Mouse (Mus musculus) testis, adult 2 months (tissue): ENCODE measurements around the gene Grm1. TPM values are rescaled to one million over a fixed set of nuclear protein-coding genes. Genes with fewer than 3 reads are reported as not detected.

Source experiments
- H3K27ac ChIP-seq: fragments of 200-500 bp; 2 replicates; pipeline ENCODE4 v1.5.1; 2012; ENCODE audit warnings: low read depth, low read length; ENCODE audit not compliant: control insufficient read depth, insufficient read depth
- H3K27me3 ChIP-seq: fragments of 200-500 bp; 2 replicates; pipeline ENCODE4 v1.6.1; 2012; ENCODE audit warnings: mild to moderate bottlenecking, low read length, moderate library complexity; ENCODE audit not compliant: control insufficient read depth, insufficient read depth
- H3K36me3 ChIP-seq: fragments of 200-500 bp; 2 replicates; pipeline ENCODE4 v1.6.1; 2012; ENCODE audit warnings: mild to moderate bottlenecking, low read length; ENCODE audit not compliant: control insufficient read depth, insufficient read depth
- H3K4me1 ChIP-seq: fragments of 200-500 bp; 2 replicates; pipeline ENCODE4 v1.6.1; 2012; ENCODE audit warnings: low read length; ENCODE audit not compliant: control insufficient read depth, insufficient read depth
- H3K4me3 ChIP-seq: fragments of 200-500 bp; 2 replicates; pipeline ENCODE4 v1.5.1; 2012; ENCODE audit warnings: low read depth, mild to moderate bottlenecking, low read length, moderate library complexity, mixed read lengths; ENCODE audit not compliant: control insufficient read depth
- CTCF ChIP-seq: fragments of 200-500 bp; IDR thresholded peaks from 2 replicates; pipeline ENCODE4 v1.5.1; 2012; ENCODE audit warnings: low read depth, mild to moderate bottlenecking, inconsistent platforms, low read length, moderate library complexity; ENCODE audit not compliant: control insufficient read depth, insufficient read depth, insufficient replicate concordance
- POLR2A ChIP-seq: fragments of 200-500 bp; IDR thresholded peaks from 2 replicates; pipeline ENCODE4 v1.6.1; 2012; ENCODE audit warnings: low read depth, mild to moderate bottlenecking, inconsistent platforms, low read length, moderate library complexity; ENCODE audit not compliant: control insufficient read depth
- polyA plus RNA-seq: library from polyadenylated mRNA; depleted of rRNA; stranded (reverse); fragments of >200 nt; gene quantifications from 2 replicates; pipeline ENCODE4 v1.2.3, GENCODE M21; 2012

The Grm1 gene
- polyA plus RNA-seq, 1 experiment = 14.4 TPM

DNA sequence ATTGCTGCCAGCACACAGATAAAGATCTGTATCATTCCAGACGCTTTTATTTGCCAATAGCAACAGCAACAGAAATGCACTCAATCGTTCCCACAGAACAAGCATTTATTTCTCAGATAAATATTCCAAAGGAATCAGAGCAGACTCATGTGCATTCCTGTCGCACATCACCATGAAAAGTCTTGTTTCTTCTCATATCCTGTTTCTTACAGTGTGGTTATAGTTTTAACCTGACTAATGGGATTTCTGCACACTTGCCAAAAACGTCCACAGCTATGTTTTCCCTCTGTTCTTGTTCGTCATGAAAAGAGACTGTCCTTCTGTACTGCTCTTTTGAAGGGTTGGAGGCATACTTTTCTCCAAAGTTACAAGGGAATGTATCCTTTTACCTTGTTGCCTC, 217.4 kb downstream of the Grm1 start:
- H3K4me1 ChIP-seq = no peaks in the 10 kb centered on the region
- no peak overlapping the region for H3K27ac ChIP-seq
- TF ChIP-seq POLR2A = no peak
- no peak for TF ChIP-seq CTCF

DNA sequence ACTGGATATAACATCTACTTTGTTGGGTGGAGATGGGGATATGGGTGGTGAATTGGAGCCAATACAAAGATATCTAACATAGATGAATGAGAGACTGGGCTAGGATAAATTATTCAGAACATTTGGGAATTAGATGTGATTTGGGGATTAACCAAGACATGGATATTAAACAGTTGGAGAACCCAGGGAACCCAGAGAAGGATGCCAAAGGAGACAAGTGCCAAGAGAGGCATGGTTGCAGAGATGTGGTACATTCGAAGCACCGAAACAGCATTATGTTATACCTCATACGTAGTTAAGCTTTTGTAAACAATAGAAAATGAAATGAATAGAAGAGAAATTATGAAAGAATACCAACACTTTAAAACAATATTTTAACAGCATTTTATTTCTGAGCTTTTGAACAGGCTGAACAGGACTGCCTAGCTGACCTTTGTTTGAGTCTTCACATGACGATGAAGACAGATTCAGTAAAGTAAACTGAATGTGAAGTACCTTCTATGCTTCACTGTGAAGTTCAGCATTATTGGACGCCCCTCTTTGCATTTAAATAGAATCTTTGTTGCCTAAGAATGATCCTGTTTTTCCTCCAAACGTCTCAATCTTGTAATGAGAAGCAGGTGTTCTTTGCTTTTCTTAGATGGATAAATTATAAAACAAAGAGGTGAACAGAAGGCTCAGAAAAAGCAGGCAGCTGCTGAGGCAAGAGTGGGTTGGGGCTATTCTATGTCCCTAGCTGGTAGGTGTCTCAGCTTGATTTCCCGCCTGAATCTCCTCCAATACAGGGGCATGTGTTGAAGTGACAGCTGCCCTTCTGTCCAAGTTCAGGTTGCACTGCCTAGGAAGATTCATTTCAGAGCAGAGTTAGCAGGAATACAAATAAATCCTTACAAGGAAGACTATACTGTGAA, 234.5 kb downstream of the Grm1 start:
- Histone ChIP-seq H3K36me3 (no peaks in the 10 kb centered on the region), H3K4me3 (no peak overlapping the region), H3K27ac (no peak overlapping the region), H3K27me3 (no peaks in the 10 kb centered on the region), H3K4me1 (no peaks in the 10 kb centered on the region)
- TF ChIP-seq CTCF (no peak), POLR2A (no peak)

More for the DNA sequence above, 217.4 kb downstream of the Grm1 start:
- no peak overlapping the region for H3K4me3 ChIP-seq
- no peaks in the 10 kb centered on the region for H3K27me3 ChIP-seq
- no peaks in the 10 kb centered on the region for H3K36me3 ChIP-seq

DNA sequence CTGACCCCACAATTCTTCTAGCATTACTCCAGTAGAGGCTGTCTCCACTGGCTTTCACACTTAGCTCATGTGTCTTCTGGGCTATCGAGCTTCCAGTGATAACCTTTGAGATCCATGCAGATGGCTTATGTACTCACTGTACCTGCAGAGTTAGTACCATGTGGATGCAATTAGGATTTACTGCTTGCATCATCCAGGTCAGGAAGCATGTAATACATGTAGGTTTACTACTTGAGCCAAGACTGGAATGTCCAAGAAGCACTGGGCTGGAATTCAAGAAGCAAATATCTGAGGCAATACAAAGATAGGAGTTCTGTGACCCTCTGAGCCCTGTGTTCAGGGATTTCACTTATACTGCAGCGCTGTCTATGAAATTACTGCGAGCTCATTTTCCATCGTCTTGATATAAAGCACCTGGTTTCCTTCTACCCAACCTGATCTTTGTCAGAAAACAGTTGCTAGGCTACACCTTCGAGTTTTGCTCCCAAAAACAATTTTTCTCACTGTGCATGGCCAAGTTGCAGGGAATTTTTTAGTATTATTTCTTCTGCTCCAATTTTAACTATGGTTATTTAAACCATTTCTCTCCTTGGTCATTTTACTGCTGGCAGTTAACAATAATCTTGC, 237.0 kb downstream of the Grm1 start:
- Histone ChIP-seq H3K4me3 (no peak overlapping the region), H3K27me3 (no peaks in the 10 kb centered on the region), H3K36me3 (no peaks in the 10 kb centered on the region), H3K27ac (no peak overlapping the region), H3K4me1 (no peaks in the 10 kb centered on the region)
- TF ChIP-seq CTCF (no peak), POLR2A (no peak)

DNA sequence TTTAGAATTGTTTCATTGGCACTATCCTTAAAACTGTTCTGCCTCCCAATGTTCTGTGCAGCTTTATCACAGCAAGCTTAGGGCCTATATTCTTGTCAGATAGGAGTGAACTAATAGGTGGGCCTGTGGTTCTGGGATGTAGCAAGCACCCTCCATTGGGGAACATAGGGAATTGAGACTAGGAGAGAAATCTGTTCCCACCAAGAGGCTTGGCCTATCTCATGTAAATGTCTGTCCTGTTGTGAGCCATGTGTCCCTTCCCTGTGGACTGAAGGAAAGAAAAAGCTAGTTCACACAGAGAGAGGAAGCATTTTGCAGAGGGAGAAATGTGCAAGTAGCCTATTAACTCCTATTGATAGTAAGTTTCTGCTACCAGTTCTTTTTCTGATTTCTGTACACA, 246.8 kb downstream of the Grm1 start:
- Histone ChIP-seq H3K4me3 (no peak overlapping the region), H3K27ac (no peak overlapping the region), H3K27me3 (no peaks in the 10 kb centered on the region), H3K36me3 (no peaks in the 10 kb centered on the region), H3K4me1 (no peaks in the 10 kb centered on the region)
- no peak for TF ChIP-seq CTCF
- no peak for TF ChIP-seq POLR2A

- TF ChIP-seq CTCF = no peak
- TF ChIP-seq POLR2A = no peak
- no peaks in the 10 kb centered on the region for H3K4me1 ChIP-seq
- no peak overlapping the region for H3K4me3 ChIP-seq
- no peak overlapping the region for H3K27ac ChIP-seq
- H3K36me3 ChIP-seq = no peaks in the 10 kb centered on the region
- H3K27me3 ChIP-seq = no peaks in the 10 kb centered on the region
Observed at GRCm38 (mm10) chr10:10834828-10835227, 247.3 kb downstream of the Grm1 start.

DNA sequence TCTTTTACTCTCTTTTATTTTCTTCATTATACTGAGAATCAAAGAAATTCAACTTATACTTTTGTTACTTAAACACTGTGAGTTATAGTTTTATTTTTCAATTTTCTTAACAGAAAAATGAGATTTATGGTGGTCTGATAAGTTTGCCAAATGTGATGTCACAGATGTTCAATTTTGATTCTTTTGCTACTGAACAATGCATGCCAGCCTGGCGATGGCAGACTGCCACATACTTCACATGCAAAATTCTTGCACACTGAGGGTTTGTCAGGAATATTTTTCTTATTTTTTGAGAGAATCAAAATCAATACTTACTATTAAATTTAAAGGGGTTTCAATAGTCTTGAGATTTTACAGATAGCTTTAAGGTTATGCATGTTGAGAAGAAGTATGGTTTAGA, 251.0 kb downstream of the Grm1 start:
- no peak overlapping the region for H3K4me3 ChIP-seq
- H3K4me1 ChIP-seq = no peaks in the 10 kb centered on the region
- TF ChIP-seq POLR2A (no peak), CTCF (no peak)
- H3K27ac ChIP-seq = no peak overlapping the region
- H3K36me3 ChIP-seq = no peaks in the 10 kb centered on the region
- H3K27me3 ChIP-seq = no peaks in the 10 kb centered on the region

GRCm38 (mm10) chr10:10827308-10827707, 254.8 kb downstream of the Grm1 start:
- H3K27me3 ChIP-seq = no peaks in the 10 kb centered on the region
- no peaks in the 10 kb centered on the region for H3K36me3 ChIP-seq
- TF ChIP-seq CTCF = no peak
- no peak for TF ChIP-seq POLR2A
- H3K4me3 ChIP-seq = no peak overlapping the region
- no peak overlapping the region for H3K27ac ChIP-seq
- no peaks in the 10 kb centered on the region for H3K4me1 ChIP-seq
